Mouse (Mus musculus) natural killer cell, adult 2 months (primary cell): ENCODE measurements around the gene Apex2.

Experiments
- DNase-seq, 2 experiments: peaks; one replicate each; pipeline ENCODE4 v3.0.0; 2022; ENCODE audit warnings: low spot score in 2 of 2

Apex2 gene

GRCm38 (mm10) chrX:150589696-150590095 is at the start of gene Apex2:
Gene Apex2, minus strand, starts transcription at chrX:150589868.
- no peak for DNase-seq

DNA sequence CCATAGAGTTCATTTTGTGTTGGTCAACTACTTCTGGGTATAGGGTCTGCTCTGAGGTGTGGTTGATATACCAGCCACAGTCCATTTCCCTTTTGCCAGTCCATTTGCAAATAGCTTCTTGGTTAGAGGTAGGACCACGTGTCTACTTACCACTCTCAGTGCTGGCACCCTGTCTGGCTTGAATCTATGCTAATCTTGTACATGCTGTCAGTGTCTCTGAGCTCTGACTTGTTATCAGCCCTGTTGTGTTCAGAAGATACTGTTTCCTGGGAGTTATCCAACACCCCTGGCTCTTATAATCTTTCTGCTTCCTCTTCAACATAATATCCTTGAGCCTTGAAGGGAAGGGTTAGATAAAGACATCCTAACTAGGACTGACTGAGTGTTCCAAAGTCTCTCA is 46.8 kb upstream of the Apex2 start:
- no peak for DNase-seq

GRCm38 (mm10) chrX:150598882-150599281 is 9.2 kb upstream of the Apex2 start:
- no peak for DNase-seq

DNA sequence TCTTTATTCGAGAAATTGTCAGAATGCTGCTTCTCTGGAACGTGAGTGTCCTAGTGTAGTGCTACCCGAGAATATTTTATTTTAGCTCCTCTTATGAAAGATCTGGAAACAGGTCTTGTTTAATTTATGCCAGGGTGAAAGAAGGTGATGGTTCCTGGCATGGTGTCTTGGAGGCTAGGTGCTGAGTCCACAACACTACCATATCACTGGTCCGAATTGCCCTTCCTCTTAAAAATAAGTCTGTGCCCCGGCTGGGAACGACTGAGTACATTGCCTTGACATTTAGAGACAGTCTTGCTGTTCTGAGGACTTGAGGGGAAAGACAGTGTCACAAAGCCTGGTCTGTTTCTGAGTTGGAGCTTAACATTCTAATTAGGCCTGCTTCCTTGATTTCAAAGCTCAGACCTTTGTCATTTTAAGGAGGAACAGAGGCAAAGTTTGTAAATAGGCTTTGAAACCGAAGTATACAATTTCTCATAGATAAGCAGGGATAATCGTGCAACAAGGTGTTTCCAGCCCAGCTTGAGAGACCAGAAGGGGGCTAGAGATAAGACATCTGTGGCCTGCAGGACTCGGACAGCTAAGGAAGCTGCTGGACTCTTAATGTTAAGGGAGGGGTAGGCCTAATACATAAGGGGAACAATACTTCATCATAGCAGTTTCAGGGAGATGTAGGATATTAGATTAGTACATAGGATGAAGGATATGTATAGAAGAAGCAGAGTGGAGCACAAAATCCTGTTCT is 5.5 kb upstream of the Apex2 start:
- no peak for DNase-seq

DNA sequence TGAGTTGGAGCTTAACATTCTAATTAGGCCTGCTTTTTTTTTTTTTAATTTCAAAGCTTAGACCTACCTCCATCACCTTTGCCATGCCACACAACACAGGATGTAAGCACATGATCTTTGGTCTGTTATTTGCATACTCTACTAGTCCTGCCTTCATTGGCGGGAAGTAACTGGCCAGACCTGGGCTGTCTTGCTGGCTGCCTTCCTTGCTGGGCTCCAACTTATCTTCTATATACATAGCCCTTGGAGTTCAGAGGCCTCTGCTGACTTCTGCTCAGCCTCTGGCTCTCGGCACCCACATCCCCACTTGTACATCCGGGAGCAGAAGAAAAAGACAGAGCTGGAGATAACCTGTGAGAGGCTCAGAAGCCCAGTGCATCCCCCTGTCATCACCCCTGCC is 4.5 kb upstream of the Apex2 start:
- no peak for DNase-seq

- no peak for DNase-seq
Measured at GRCm38 (mm10) chrX:150593266-150594035, 3.8 kb upstream of the Apex2 start.

DNA sequence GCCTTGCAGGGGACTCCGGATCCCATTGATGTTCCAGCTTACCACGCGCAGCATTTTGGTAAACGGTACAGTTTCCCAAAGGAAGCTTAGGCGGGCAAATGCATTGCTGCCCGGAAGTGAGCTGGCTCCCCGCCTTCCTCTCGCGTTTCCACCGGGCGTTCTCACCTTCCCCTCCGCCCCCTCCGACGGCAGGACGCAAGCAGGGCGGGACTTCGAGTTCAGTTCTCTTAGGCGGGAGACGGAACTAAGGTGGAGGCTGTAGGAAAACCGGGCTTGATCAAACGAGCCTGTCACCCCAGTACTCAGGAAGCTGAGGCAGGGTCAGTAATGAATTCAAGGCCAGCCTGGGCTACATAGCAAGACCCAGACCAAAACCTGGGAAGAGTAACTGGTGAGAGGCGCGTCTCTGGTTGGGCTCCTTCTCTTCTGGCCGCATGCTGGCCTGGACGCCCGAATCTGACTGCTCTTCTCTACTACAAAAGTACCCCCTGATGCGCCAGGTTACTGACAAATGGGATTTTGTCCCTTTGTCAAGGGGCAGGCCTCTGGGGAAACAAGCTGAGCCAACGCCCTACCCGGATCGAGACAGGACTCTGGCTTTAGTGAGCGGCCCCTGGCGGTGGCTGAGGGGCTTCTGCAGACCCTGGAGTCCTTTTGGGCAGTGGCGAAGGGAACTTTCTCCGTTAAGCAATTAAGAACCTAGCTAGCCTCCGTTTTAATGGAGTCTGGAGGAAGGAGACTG is 1.5 kb downstream of the Apex2 start, which contains the start of gene Pfkfb1:
TSS of gene Pfkfb1 (plus strand) at position 207 of the 742 bp plus-strand sequence.
- peak; percentile 57 to 59 for DNase-seq

GRCm38 (mm10) chrX:150585116-150585515 is 4.6 kb downstream of the Apex2 start:
- DNase-seq: no peak

- DNase-seq: no peak
Measured at GRCm38 (mm10) chrX:150581921-150582320, 7.7 kb downstream of the Apex2 start.

DNA sequence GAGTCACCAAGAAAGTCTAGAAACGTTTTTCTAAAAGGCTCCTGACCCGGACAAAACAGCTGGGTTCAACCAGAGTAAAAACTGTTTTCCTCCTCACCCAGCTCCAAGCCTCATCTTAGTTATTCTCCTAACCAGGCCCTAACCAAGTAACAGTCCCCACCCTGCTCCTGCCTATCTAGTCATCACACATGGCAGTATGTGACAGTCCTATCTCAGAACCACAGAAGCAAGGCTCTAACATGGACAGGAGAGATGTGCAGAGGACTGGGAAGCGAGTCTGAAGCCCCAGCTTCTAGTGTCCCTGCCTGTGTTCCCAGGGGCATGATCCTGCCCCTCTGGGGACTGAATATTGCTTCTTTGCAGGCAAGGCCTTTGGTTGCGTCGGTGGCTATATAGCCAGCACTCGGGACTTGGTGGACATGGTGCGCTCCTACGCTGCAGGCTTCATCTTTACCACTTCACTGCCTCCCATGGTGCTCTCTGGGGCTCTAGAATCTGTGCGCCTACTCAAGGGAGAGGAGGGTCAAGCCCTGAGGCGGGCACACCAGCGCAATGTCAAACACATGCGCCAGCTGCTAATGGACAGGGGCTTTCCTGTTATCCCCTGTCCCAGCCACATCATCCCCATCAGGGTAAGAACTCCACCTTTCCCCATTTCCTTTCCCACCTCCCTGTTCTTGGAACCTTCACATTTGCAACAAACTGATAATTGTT is 24.9 kb downstream of the Apex2 start:
- DNase-seq: no peak

DNA sequence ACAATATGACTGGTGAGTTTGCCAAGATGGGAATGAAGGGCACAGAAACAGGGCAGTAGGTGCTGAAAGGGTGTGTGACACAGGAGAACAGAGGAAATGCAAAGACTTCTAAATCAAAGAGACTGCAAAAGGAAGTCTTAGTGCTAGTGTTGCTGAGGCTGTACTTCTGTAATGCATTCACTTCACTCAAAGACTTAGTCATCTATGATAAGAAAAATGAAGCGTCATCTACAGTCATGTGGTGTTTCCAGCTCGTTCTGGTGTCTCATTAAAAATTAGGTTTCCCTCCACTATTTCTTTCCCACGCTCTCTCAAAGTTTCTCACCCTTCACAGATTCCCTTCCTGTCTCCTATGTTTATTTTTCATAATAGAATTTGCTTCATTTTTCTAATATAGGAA is 35.6 kb downstream of the Apex2 start:
- DNase-seq: no peak

GRCm38 (mm10) chrX:150551986-150552385 is 37.7 kb downstream of the Apex2 start:
- DNase-seq: no peak

GRCm38 (mm10) chrX:150549639-150550038 is 40.0 kb downstream of the Apex2 start:
- DNase-seq: no peak

DNA sequence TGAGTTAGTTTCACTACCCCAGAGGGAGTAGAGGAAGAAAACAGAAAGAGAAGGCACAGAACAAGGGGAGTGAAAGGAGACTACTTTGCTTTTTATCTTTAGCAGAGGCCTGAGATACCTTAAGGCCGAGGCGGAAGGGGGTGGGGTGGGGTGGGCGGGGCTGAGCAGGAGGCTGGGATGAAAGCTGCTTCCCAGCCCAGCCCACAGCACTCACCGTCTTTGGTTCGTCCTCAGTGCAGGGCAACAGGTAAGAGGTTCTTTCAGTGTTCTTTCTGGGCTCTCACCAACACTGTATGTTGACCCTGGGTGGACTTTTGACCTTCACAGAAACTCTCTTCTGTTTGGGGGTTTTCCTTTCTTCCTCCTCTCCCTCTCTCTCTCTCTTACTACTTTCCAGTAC is 42.4 kb downstream of the Apex2 start, which contains the start of gene Alas2:
TSS of gene Alas2 (plus strand) at position 137 of the 400 bp plus-strand sequence.
- DNase-seq: no peak

GRCm38 (mm10) chrX:150541684-150542083 is 48.0 kb downstream of the Apex2 start:
- no peak for DNase-seq

GRCm38 (mm10) chrX:150540111-150540510 is 49.6 kb downstream of the Apex2 start:
- no peak for DNase-seq

DNA sequence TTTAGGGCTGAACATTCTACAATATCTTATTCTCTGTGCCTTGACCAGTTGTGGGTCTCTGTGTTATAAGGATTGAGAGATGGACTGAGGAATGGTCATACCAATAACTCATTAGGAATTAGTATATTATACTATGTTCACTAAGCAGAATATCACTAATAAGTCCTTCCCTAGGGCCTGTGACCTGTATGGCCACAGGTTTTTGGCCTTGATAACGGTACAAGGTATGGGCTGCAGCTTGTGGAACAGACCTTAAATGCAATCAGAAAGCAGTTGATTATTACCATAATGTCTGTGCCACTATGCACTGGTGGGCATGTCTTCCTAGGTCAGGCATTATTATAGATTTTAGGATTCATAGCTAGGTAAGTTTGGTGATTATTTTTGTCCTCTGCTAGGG is 73.2 kb downstream of the Apex2 start:
- no peak for DNase-seq

DNA sequence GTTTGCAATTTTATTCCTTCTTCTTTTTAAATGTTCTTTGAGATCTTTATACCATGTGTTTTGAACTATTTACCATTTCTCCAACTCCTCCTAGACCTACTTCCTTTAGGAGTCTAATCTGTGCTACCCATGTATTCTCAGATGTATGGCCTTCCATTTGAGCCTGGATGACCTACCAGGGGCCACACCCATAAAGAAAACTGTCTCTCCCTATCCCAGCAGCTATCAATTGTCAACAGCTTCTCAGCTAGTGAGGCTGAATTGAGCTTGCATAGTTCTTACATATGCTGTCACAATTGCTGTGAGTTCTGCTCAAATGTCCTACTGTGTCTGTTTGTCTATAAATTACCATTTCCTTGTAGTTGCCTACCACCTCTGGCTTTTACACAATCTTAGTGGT is 73.7 kb downstream of the Apex2 start:
- no peak for DNase-seq

- DNase-seq: no peak
Measured at GRCm38 (mm10) chrX:150514127-150514526, 75.5 kb downstream of the Apex2 start.

- DNase-seq: no peak
Measured at GRCm38 (mm10) chrX:150511274-150511673, 78.4 kb downstream of the Apex2 start.

DNA sequence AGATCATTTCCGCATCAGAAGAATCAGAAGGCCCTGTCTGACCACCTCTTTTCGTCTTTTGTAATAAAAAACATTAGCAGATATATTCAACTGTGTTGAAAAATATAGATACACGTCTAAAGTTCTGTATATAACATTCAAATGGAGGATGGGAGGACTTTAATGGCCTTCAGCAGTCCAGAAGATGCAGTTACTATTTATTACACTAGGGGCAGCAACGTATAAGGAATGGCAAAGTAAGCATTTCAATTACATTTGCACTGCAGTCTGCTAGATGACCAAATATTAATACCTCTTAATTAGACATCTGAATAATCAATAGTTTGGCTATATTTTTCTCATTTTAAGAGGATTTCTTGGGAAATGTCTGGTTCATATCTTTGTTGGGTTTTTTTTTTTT is 79.0 kb downstream of the Apex2 start:
- peak in 1 of 2 experiments; percentile 20 for DNase-seq

- no peak for DNase-seq
Measured at GRCm38 (mm10) chrX:150508696-150509095, 81.0 kb downstream of the Apex2 start.
